Mouse (Mus musculus) Muller cell, postnatal 12 days (primary cell): ENCODE data around the gene Atxn7l3.

Experiments
- DNase-seq: peaks from one replicate; pipeline ENCODE4 v3.0.0-alpha.2; 2015; ENCODE audit errors: inconsistent ontology term

Atxn7l3 gene

DNA sequence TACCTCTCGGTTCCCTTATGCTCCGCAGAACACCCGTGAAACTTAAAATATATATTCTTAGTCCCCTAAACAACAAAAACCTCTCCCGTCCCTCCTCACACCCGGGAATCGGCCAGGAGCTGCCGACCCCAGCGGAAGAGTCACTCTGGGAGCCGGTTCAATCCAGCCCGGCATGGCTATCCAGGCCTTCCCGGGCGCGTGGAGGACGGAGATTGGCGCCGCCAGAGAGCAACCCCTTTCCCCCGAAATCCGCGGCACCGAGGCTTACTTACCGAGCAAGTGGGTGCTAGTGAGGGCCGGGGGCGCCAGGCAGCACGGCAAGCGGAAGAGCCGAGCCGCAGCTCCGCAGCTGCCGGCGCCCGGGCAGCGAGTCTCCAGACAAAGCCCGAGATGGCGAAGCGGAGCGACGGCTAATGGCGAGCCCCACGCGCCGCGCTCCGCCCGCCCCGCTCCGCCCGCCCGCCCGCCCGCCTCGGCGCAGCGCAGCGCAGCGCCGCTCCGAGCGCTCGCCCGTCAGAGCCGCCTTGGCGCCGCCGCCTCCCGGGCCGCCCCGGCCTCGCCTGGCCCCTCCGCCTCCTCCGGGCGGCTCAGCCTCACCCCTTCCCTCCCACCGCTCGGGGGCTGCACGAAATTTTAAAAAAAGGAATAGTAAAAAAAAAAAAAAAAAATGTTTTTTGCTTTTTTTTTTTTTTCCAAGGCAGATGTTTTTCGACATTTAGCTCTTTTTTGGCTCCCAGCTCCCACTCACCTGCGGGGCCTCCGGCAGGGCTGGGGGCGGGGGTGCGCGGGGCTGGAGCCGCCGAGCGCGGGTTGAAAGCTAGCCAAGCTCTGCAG lies 22.4 kb upstream of the Atxn7l3 start:
- DNase-seq = peak; percentile 73

DNA sequence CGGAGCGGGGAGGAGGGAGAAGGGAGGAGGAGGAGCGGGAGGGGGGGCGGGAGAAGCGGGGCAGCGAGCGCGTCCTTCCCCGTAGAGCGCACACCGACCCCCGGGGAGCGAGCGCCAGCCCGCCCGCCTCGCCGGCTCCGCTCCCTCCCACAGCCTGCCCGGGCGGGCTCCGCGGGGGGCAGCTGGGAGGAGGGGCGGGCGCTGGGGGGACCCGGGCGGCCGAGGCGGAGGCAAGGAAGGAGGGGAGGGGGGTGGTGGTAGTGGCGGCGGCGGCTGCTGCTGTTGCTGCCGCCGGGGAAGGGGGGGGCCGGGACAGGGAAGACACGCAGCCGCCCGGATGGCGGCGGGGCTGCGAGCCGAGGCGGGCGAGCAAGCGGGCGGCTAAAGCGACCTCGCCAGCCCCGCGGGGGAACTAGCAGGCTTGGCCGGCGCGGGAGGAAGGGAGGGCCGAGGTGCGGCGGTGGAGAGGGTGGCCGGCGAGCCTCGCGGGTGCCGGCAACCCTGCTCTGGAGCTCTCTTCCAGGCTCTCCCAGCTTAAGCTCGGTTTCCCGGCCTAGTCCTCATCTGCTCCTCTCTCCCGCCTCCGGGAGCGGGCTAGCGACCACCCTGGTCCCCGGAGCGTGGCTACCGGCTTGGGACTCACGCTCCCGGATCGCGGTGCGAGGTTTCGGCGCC lies 21.6 kb upstream of the Atxn7l3 start:
- peak; percentile 85 for DNase-seq

DNA sequence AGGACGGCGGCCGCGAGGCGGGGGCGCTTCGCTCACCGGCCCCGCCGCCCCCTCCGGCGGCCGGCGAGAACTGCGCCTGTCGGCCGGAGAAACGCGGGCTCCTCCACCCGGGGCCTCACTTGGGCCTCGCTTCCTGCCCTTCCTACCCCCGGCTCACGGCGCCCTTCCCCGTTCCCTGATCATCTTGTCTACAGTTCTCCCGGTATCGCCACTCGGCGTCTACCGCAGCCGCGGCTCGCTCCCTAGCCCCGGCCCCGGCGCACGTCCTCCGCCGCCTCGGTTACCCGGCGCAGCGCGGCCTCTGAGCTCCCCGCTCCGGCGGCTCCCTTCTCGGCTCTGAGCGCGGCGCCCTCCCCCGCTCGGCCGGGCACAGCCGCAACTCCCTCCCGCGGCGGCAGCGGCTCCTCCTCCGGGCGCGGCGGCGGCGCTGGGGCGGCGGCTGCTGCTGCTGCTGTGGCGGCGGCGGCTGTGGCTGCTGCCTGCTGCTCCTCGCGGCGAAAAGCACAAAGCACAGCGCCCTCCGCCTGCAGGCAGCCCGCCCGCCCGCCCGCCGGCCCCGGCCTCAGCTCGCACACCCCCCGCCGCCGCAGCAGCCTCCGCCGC lies 21.0 kb upstream of the Atxn7l3 start:
- peak; percentile 82 for DNase-seq

DNA sequence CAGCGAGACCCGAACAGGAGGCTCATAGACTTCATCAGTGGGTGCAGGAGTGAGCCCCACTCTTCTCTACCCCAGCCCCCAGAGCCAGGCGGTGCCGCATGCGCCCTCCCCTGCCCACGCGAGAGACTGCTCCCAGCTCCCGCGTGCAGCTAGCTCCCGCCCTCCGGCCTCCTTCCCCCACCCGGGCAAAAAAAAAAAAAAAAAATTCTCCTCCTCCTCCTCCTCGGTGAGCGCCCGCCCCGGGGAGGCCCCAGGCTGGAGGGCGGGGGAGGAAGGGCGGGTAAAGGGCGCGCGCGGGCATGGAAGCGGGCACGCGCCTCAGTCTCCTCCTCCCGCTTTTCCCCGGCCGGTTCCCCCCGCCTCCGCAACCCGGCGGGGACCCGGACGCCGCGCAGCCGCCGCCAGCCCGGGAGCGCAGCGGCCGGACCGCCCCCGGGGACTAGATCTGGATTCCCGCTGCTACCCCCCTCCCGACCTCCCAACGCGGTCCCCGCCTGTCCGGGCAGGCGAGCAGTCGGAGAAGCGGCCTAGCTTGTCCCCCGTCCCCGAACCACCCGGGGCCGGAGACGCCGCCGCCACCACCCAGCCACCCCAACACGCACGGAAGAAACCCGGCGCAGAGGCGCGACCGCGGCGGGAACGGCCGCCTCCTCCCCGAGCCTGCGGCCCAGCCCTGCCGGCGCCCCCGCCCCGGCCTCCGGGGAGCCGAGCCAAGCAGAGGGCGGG lies 20.3 kb upstream of the Atxn7l3 start:
- peak; percentile 96 for DNase-seq

DNA sequence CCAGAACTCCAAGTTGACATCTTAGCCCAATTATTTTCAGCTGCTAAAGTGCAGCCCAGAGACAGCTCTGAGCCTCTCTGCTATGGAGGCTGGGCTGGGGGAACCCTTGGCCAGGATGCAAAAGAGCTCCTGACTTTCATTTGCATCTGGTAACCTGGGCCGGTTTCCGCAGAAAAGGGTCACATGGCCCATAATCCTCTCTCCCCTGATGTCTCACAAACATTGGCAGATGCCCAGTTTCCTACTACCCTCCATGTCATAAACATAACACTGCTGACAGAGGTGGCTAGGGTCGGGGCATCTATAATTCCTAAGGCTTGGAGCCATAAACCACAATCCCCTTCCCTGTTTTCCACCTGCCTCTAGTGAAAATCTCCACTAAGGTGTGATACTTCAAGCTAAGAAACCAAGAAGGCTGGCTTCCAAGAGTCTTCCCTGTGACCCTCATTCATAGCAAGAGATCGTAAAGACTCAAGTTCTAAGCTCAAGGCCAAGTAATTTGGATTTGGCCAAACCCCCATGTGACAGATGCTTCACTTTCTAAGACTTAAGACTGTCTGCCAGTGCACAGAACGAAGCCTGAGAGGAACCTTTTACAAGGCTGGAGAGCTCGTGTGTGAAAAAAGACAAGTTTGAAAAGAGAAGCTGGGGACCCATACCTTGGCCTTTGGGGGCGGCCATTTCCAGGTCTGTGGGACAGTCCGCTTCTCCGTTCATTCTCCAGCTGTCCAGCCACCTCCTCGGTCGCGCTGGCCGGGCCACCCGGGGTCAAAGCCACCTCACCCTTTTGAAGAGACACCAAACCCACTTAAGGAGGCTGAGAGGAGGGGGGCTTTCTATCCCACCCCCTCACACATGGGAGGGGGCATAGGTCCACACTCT lies 19.5 kb upstream of the Atxn7l3 start:
- no peak for DNase-seq

DNA sequence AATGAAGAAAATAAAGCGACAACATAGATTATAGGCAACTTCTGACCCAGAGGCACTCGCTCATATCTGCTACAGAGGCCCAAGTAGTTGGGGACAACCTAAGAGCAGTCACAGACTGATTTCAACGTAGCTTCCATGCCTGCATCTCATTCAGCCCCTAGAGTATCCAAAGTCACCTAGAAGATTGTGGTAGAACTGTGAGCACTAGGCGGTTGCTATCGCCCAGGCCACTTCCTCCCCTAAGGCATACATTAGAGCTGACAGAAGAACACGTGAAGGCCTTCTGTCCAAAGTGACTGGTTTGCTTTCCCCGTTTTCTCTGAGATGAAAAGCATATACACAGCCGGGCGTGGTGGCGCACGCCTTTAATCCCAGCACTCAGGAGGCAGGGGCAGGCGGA lies 17.9 kb upstream of the Atxn7l3 start:
- DNase-seq = no peak

DNA sequence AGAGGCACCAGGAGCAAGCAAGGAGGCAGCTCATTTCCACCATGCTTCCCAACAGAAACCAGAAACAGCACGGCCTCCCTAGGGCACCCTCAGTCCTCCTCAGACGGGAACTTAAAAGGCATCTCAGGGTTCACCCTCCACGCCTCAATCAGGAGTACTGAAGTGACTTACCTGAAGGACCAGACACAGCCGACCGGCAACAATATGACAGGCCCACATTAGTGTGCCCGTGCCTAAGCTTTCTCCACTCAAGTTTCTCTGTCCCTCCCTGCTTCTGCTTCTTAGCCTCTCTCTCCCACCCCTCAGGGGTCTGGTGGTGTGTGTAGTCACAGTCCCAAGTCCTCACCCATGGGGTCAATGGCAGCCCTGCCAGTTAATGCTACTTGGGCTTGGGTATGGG lies 16.2 kb upstream of the Atxn7l3 start:
- DNase-seq = no peak

DNA sequence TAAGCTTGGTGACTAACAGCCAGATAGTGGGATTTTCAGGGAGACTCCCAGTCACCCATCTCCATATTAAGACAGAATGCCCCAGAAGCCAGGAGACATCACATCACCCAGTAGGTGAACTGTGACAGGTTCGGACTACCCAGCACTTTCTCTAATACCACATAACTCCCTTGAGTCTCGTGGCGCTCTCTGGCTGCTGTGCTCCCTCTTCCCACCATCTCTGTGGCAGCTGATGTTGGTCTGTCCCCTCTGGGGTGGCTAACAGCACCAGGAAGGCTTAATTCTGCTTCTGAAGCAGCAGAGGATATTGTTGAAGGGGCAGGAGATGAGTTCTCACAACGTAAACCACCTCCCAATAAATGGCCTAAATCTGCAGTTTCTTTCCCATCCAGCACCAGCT lies 15.5 kb upstream of the Atxn7l3 start:
- no peak for DNase-seq

DNA sequence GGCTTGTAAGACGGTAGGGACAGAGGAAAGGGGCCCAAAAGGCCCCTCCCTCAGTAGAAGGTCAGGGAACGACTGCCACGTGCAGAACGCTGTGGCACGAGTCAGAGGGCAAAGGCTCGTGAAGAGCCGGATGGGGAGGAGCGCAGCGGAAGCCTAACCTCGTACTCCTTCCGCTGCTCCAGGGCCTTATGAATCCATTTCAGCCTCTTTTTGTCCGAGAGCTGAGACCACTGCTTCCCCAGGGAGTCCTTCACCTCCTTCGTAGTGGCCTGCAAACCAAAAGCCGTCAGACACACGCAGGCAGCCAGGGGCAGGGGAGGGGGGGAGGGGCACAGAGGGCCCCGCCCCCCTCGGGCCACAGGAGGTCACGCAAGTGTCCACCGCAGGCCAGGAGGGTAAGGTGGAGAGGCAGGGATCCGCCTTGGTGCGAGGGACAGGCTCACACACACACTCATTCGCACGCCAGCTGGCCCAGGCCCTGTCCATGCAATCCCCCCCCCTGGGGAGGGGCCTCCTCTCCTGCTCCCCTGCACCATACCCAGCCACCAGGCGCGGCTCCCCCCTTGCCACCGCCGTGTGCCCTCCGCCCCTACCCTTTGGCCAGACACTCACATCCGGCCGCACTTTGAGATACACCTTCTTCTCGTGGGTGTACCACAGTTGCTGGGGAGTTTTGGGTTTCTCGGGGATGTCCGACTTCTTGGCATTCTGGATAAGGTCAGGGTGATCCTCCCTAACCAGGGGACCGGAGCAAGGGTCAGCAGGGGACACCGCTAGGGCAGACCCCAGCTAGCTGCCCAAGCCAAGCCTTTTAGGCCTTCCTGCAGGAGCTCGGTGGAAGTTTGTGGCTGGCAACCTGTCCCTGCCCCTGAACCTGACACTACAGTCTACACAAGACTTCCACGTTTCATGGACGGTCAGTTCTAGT lies 14.6 kb upstream of the Atxn7l3 start:
- DNase-seq = no peak

DNA sequence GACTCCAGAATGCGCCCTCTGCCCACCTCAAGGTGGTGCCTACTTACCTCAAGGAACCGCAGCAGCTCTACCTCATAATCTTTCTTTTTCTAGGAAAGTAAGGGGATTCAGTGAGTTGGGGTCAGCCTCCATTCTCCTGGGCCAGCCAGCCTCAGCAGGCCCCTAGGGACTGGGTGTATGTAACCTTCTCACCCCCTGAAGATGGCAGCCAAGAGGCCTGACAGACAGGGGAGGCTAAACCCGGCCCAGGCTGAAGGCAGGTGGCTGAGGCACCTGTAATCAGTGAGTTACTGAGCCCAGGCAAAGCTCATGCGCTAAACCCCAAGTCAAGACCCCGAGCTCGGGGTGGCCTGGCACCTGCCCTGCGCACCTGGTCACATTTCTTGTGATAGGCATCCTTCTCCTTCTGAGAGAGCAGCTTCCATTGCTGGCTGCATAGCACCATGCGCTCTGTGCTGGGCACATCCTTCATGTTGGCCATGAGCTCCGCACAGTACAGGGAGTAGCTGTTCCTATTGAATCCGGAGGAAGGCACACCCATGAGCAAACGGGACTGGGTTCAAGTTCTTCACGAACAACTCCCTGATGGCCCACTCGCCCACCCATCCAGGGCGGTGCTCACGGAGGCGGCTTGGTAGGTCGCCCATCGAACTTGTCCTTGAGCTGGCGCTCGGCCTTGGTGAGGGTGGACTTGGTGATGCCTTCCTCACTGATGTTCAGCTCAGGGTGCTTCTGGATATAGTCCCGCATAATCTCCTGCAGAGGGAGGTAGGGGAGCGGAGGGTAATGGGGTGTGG lies 13.6 kb upstream of the Atxn7l3 start:
- DNase-seq = no peak

DNA sequence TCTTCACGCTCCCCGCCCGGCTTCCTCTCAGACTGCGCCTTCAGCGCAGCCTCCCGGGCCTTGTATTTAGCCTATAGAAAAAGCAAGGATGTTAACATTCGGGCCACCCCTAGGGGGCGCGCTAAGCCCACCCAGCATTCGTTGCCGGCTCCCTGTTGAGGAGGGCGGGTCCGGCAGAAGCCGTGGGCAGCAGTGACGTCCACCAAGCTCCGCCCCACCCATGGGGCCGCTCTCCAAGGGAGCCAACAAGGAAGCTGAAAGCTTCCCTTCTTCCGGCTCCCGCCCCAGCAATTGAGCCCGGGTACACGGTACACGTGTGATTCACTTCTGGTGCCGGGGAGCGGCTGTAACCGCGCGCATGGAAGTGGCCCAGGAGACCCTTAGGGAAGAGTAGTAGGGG lies 12.5 kb upstream of the Atxn7l3 start:
- peak; percentile 99 for DNase-seq

DNA sequence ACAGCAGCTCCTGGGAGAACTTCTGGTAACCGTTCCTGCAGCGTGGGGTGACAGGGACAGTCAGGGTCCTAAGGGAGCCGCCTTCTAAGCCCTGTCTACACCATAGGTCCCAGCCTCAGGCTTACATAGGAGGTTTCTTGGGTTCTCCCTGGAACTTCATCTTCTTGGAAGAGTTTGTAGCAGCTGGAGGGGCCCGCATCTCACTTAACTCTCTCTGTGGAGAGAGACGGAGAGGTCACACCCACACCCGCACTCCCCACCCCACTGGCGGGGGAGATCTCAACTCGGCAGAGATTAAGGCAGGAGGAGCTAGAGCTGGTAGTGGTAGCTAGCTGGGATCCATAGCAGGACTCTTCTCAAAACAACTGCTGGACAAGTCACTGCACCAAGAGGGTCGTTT lies 11.7 kb upstream of the Atxn7l3 start:
- DNase-seq = no peak

DNA sequence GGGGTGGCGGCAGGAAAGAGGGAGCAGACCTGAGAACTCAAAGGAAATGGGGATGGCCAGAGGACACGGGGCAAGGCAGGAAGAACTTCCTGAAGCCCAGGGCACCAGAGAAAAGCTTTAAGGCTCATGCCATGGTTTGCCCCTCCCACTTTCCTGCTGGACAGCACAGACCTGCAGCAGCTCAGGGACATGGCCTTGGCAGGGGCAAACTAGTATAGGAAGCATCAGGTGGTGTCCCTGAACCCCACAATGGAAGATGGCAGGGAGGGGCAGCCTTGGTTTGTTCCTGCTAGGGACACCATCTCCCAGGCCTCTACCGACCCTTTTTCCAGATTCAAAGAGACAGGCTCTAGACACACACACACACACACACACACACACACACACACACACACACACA lies 8.9 kb upstream of the Atxn7l3 start:
- DNase-seq = no peak

DNA sequence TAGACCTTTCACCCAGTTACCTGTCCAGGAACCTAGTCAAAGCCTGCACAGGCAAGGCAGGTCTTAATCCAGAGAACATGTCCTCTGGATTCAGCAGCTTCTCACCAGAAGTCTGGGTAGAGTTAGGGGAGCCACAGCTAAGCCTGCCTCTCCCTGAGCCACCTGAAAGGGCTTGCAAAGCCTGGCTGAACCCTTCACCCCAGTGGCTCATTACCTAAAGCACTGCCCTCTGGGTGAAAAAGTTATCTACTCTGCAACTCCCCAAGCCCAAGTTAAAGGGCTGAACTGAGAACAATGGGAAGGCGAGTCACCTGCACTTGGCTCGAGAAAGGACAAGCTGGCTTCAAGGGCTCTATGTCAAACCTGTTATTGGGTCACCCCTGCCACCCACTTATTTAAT lies 7.7 kb upstream of the Atxn7l3 start:
- no peak for DNase-seq

DNA sequence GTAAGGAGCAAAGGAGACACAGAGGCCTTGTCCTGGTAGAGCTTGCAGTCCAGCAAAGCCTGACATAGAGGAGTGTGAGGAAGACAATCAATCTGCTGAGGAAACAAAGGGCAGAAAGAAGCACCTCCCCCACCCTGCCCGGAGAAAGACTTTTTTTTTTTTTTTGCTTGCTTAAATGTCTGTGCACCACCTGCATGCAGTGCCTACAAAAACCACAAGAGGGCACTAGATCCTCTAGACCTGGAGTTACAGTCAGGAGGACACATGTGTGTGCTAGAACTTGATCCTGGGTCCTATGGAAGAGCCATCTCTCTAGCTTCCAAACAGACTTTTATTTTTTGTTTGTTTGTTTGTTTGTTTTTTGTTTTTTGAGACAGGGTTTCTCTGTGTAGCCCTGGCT lies 3.4 kb upstream of the Atxn7l3 start:
- peak; percentile 32 for DNase-seq

DNA sequence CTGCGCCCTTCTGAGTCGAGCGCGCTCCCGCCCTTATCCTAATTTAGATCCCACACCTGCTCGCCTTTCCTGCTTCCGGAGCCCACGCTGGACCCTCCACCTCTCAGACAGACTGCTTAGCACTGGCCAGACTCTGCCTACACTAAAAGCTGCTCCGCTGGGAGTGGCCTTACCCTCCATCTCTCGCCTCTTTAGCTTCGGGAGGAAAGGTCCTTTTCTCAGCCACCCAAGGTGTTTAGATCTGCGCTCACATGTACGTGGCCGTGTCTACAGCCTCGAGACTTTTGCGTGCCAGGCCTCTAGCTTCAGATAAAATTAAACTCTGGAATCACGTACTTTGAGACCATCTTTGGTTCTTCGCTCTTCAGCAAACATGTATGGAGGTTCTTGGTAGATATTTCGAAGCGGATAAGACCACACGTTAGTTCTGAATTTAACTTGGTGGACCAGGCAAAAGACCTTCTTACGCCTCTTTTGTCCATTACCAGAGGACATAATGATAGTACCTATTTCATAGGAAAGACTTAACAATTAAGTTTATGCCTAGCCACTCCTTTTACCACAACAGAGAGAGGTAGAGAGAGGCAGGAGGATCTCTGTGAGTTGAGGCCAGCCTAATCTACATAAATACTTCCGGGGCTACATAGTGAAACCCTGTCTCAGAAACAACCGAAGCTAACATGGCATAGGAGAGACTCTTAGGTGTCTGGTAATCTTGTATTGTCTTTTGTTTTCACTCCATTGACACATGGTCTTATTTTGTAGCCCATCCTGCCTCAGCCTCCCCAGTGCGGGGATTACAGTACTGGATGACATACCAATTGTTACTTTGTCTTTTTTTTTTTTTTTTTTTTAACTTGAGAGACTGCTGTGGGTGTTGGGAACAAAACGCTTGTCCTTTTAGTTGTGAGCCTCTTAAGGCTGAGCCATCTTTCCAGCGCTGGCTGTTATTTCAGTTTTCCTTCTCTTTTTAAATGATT lies 1.4 kb upstream of the Atxn7l3 start:
- DNase-seq = no peak

DNA sequence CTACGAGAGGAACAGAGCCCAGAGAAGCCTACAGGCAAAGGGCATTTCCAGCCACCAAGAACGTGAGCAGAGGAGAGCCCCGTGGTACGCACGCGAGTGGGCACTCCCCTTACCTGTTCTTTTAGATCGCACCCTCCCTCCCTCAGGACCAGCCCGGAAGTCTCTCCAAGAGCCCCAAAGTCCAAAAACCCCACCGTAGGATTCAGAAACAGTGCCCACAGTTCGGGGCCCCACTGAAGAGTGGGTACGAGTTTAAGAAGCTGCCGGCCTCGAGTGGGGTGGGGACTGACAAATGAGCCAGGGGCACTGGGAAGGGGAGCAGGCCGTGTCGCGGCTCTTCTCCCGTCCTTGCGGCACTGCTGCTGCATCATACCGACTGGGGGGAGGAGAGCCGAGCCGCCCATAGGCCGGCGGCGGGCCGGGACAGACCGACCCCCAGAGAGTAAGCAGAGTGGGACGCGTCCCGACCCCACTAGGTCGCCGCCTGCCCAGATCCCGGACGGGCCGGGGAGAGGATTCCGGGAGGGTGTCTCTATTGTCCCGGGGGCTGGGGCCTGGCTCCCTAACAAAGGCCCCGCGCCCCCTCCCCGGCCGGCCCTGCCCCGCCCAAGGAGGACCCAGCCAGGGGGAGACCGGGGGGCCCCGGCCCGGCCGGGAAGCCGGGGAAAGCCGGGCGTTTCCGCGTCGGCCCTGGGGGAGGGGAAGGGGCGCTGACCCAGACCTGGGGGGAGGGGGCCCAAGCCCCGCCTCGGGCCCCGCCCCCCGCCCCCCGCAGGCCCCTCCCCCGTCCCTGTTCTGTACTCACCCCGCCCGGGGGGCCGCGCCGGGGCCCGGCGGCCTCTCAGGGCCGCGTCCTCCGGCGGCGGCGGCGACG lies 596 bp downstream of the Atxn7l3 start:
- DNase-seq = peak; percentile 82
